Mouse (Mus musculus) left cerebral cortex, postnatal 25 days (tissue): ENCODE results near the gene Ppp1r12a. TPM values are rescaled to one million over a fixed set of nuclear protein-coding genes. Genes with fewer than 3 reads are reported as not detected.

Experiments used
- DNase-seq, 2 experiments: peaks; one replicate each; pipeline ENCODE4 v3.0.0; 2022; ENCODE audit warnings: low spot score in 2 of 2, mixed read lengths in 1 of 2
- intact Hi-C: fragments of 180-260 bp; cut with DNase I; formaldehyde crosslinking; loops from one replicate; pipeline ENCODE4 v1.15.1; 2025
- total RNA-seq, 2 experiments: library from RNA; stranded (reverse); gene quantifications; 2 replicates each; pipeline ENCODE4 v1.2.3; 2021

Gene Ppp1r12a
- 100 to 1,000 TPM; 146 to 147 TPM for total RNA-seq

DNA sequence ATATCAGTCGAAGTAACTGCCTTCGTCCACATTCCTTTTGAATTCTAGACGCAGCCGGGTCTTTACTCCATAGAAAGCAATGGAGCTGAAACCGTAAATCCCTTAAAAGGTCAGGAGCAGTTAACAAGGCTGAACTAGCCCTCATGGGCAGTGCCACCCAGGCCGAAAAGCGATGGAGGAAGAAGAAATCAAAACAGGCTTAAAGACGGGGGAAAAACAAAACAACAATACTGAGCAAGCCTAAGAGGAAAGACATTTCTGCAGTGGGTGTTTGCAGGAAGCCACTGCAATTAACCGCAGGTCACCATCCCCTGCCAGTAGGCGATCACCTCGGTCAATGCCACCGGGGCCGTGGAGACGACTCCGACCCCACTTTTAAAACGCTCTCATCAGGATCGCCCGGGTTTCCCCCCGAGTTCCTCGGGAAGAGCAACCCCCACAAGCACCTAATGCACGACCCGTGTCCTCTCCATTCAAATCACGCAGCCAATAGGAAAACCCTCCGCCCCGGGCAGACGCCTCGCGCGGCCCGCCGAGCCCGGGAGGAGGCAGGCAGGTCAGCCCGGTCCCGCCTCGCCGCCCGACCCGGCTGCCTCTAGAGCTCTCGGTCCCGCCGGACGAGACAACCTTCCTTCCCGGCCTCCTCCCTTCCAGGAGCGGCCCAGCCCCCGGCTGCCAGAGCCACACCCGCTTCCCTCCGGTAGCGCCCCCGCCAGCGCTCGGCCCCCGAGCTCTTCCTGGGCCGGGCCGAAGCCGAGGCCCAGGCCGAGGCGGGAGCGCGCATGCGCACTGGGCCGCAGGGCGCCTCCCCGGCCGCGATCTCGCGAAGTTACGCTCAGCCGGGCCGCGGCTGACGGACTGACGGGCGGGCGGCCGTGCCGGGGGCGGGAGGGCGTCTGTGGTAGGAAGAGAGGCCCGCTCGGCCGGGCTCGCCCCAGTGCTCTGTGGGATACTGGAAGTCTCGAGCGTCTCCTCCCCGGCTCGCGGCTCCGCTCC, at the start of gene Ppp1r12a:
Ppp1r12a (plus strand) TSS at position 933 of the 996 bp plus-strand sequence.
- peak; percentile 96 to 97 for DNase-seq
- intact Hi-C loops, result loop anchor here (2.0 to 10.0 kb wide), 5 partner anchors 73 to 229 kb away; no protein-coding TSS in a partner anchor

DNA sequence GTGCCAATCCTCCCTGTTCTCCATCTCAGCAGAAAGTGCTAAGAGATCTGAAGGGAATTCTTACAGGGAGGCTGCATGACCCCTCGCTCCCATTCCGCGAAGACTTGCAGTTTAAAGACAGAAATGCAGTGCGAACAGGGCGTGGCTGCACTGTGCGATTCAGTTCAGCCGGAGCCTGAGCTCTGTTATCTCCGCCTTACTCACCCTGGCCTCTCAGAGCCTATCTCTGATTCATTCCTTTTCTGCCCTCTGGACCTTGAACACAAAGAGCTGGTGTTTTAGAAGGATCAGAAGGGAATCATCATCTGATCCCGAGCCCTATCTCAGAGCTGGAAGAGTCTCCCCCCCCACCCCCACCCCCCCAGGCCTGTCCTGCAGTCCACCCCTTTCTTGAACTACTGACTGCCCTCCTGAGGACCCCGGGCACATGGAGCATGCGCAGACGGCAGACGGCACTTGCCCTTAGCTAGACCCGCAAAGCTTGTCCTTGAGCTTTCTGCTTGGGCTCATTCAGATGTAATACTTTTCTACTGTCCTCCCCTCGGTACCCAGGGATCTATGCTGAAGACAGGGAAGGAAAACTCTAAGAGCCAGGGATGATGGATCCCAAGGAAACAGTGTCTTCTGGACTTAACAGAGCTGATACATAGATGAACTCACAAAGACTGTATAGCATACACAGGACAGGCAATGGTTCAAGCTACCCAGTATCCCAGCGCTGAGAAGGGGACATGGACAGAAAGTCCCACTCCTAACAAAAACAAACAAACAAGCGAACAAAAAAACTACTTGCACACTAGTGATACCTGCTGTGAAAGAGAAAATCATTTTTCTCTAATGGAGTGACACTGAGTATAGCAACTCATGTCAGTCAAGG, 48.4 kb upstream of the Ppp1r12a start:
- intact Hi-C loops, result no loop called here
- no peak for DNase-seq

DNA sequence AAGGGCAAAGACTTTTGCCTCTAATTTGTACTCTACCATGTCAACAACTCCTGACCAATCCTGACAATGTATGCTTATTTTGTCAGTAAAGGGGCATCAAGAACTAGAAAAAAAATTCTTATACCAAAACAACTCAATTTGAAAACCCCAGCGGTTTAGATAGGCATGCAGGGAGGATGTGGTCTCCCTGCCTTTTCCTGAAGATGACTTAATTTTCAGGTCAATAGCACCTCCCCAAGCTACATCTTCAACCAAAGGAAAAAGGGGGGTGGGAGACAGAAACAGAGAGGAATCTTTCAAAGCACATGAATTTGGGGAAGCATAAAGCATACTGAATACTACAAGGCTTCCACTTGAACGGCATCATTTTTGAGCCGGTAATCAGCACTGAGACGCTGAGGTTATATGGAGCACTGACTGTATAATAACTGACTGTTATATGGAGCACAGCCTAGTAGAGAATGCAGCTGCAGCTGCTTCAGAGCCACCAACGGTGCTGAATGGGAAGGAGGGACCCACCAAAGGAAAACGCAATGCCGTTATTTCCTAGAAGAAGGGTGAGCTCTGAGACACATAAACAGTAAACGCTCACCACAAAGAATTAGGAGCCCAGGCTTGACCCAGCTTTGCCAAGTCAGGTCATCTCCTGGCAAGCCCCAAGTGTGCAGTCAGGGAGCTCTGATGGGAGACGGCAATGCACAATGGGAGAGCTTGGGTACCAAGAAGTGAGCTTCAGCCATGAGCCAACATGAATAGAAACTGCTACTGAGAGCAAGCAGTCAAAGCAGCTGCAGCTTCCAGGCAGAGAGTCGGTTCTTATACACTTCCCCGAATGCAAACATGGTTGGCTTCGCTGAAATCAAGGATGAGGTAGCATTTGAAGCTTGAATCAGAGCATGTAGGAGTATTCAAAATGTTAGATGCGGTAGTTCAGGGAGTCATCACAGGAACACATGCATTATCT, 43.5 kb upstream of the Ppp1r12a start:
- intact Hi-C loops, result no loop called here

DNA sequence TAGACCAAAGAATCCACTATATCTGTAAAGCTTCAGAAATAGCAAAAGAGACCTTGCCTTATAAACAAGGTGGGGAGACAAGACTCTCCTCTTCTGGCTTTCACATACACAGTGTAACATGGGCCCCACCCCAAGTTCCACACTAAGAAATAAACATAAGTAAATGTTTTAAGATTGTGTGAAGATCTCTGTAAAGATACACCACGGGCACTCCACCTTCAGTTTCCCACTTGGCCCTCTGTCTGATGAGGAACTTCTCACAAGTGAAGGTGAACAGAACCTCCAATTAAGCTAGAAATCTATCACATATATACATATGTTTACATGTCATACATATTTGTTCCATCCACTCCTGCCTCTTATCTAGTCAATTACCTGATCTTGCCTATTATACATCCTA, 42.6 kb upstream of the Ppp1r12a start:
- intact Hi-C loops, result no loop called here
- DNase-seq, result no peak

More for the DNA sequence above, 43.5 kb upstream of the Ppp1r12a start:
- DNase-seq, result peak in 1 of 2 experiments; percentile 8

DNA sequence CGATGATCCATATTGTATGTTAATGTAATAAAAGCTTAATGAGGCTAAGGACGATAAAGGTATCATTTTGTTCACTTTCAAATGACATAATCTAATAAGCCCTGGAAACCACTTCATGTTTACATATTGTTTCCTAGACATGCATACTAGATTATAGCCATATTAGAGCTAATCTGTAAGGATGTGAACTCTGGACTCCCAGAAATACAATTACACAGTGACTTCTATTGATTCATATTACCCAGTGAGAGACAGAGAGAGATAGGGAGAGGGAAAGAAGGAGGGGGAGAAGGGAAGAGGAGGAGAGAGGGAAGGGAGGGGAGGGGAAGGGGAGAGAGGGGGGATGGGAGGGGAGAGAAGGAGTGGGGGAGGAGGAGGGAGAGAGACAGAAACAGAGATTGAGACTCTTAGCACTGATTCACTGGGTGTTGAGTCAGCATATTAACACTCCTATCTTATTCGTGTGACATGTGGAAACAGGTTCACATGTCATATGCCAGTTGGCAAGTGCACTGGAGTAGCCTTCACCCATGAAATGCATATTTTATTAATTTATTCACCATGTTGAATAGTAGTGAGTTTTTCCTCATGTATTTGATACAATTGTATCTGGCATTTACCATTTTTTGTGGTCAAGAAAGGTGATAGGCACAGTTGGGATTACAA, 36.9 kb upstream of the Ppp1r12a start:
- intact Hi-C loops, result no loop called here
- no peak for DNase-seq

DNA sequence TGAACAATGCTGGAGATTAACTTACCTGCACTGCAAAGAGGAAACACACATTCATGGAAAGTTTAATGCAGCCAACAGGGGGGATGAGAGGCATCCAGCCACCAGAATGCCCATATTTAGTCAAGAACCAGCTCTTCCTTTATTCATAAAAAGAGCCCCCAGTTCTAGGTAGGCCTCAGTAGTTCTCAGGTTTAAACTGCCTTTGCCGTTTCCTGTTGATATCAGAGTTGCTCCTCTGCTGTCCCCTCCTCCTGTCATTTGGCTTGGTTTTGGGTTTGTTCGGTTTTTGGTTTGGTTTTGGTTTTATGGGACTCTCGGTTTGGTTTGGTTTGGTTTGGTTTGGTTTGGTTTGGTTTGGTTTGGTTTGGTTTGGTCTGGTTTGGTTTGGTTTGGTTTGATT, 32.8 kb upstream of the Ppp1r12a start:
- intact Hi-C loops, result no loop called here
- no peak for DNase-seq

DNA sequence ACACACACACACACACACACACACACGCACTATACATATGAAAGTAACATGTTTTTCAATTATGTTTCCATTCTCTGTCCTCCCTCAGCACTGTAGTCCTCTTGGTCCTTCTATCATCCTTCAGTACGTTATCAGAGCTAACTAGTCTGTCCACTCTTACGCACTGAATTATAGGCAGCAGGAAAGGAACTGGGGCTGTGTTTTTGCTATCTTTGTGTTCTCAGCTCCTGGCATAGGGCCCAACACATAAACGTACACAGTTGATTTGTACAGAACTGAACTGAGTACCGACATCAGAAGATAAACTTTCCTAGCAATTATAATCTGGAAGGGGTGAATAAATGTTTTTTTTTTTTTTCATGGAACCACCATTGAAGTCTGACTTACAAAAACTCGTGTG, 30.1 kb upstream of the Ppp1r12a start:
- no peak for DNase-seq
- intact Hi-C loops, result no loop called here

DNA sequence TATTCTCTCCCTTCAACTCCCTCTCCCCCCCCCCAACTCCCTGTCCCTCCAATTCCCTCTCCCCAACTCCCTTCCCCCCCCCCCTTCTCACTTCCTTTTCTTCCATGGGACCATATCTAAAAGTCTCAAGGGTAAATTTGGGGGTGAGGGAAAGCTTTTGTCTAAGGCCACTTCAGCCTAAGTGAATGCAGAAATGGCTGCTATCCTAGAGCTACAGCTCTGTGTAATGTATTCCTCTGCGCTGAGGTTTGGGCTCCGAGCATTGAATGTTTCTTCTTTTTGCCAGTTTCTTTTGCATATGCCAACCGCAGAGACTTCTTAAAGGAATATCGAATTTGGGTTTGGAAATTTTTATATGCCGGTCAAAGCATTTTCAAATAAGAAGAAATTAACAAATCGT, 28.7 kb upstream of the Ppp1r12a start:
- intact Hi-C loops, result no loop called here
- peak in 1 of 2 experiments; percentile 35 for DNase-seq

DNA sequence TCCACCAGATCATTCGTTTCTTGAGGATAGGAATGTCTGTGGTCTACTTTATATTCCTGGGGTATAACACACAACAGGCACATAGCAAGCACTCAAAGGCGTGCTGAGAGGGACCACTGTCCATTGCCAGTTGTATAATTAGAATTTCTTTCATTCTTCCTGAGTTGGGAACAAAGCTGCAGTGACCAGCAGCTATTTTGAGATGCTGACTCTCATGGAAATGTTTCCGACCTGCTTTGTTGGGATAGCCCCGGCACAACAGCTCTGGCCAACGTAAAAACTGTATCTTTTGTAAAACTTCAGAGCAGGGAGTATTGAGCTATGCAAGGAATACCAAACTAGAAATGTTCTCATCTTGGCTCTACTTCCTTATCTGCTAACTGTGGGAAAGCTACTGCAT, 28.2 kb upstream of the Ppp1r12a start:
- intact Hi-C loops, result no loop called here
- DNase-seq, result peak in 1 of 2 experiments; percentile 32

DNA sequence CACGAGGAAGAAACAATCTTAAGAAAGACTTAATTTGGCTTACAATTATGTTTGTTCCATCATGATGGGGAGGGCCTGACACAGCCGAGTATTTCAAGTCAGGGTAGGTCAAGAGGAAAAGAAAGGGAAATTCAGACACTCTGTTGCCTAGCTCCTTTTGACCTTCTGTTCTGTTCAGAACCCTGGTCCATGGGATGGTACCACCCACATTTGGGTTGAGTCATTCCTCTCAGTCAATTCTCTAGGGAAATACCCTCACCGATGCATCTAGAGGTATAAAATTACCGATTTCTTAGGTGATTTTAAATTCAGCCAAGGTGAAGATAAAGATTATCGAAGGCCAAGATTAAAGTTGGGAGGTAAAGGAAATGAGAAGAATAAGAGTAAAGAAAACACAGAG, 23.6 kb upstream of the Ppp1r12a start:
- DNase-seq, result no peak
- intact Hi-C loops, result no loop called here

DNA sequence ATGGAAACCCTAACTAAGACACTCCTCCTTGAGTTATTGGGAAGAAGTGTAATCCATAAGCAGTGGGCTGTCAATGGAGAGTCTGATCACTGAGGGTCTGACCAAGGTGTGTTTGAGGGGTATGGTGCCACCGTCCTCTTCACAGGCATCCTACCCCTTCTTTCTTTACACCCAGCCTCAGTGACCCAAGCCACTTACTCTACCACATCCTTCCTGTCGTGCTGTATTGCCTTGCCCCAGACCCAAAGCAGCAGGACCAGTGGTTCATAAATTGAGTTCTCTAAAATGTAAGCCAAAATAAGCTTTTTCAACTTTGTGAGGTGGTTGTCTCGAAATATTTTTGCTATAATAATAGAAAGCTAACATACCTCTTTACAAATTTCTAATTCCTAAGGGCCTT, 22.2 kb upstream of the Ppp1r12a start:
- no peak for DNase-seq
- intact Hi-C loops, result no loop called here

DNA sequence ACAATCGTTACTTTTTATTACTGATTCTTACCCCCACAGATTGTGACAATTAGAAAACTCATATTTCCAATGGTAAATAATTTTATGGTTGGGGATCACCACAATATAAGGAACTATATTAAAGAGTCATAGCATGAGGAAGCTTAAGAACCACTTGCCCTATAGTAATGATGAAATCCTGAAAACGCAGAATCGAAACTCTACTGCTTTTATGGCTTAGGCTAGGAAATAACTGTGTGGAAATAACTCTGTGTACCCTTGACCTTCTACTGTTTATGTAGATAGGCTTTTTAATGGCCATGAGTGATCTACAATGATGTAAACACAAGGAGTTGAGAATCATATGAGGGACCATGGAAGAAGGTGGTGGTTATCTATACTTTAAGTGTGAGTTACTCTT, 21.3 kb upstream of the Ppp1r12a start:
- no peak for DNase-seq
- intact Hi-C loops, result no loop called here

DNA sequence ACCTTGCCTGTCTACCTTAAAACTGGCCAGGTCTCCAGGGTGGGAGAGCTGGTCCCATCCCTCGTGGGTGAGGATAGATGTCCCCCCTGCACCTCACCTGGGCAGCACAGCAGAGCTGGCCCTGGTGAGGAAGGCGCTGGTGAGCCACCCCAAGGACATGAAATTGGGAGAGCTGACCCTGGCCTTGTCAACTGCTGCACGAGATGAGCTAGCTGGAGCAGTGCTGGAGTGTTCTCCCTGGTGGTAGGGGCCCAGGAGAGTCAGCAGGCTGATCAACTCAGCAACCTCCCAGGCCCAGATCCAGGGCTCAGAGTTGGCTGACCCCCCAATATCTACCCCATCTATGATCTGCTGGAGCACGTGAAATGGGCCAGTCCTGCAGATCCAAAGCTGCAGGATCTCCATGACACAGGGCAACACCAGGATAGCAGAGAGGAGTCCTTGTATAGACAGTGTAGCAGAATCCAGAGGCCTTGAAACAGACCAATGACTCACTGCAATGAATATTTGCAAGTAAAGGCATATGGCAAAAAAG, 17.9 kb upstream of the Ppp1r12a start:
- intact Hi-C loops, result no loop called here
- no peak for DNase-seq

DNA sequence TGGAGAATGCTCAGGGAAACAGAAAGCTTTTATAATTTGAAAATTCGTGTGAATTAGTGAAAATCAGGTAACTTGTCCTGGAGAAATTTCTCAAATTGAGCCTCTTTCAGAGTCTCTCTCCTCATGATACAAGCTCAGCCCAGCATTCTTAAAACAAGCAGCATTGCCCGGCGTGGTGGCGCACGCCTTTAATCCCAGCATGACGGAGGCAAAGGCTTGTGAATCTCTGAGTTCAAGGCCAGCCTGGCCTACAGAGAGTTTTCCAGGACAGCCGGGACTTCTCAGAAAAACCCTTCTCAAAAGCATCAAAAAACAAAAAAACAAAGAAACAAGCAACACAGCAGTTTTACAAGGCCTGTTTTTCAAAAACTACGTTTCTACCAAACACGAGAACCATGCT, 16.3 kb upstream of the Ppp1r12a start:
- DNase-seq, result no peak
- intact Hi-C loops, result no loop called here

DNA sequence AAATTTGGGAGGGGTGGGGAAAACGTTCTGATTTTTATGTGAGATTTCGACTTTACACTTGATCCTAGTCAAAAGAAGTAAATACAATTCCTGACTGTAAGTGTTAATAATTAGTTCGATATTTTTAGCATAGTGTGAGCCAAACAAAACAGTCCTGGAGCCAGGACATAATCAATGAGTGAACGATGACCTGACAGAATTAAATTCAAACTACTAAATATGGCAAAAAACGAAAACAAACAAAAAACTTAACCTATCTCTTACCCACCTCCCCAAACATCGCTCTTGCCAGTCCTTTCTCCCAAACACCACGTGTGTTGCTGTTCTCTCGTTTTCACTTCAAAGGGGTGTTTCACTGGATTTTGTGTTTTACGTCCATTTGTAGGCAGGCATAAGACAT, 15.0 kb upstream of the Ppp1r12a start:
- intact Hi-C loops, result no loop called here
- DNase-seq, result no peak

DNA sequence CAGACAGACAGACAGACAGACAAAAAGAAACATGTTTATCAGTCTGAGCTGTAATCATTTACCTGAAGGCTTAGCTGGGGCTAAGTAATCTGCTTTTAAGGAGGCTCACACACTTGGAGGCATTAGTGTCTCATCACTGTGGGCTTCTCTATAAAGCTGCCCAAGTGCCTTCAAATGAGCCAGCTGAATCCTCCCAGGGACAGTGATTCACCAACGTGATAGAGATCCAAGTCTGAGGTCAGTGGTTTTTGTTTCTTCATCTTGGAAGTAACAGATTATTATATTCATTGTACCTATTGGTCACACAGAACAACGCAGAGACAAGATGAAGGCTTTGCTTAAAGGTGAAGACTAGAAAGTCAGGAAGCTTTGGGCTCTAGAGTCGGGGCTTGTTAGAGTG, 8.7 kb upstream of the Ppp1r12a start:
- DNase-seq, result no peak
- intact Hi-C loops, result no loop called here

DNA sequence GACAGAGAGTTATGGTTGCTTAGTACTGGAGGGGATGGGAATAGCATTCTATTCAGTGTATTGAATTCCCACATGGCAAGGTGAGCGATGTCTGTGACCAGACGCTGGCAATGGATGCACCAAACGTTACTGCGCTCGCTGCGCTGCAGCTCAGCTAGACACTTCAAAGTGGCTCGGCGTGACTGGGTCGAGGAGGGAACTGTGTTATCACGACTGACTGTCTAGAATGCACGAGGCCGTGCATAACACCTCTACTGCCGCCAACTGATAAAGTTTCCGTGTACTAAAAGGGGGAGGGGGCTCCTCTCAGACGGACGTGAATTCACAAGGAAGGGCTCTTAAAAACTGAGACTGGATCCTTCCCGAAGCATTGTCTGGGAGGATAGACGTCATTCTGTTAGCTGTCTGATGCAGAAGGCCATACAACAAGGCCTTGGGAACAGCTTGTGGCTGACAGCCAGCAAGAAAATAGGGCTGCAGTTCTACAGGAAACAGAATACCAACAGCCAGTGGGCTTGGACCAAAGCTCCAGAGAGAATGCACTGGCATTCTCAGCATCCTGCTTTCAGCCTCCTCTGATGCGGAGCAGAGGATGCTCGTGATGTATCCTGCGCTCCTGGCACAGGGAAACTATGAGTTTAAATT, 6.8 kb upstream of the Ppp1r12a start:
- DNase-seq, result no peak

DNA sequence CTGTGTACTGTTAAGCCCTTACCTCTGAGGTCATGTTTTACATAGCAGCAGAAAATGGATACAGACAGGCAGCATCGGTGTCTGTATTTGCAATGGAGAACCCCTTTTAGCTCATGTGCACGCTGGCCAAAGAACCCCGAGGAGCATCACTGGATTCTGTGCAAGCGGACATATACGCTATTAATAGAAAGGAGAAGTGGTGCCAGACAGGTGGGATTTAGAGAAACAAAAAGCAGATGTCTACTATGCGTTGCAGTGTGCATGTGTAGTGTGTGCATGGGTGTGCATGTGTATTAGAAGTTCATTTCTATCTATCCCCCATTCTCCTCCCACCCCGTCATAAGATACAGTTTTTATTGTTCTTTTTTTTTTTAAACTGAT, 6.3 kb upstream of the Ppp1r12a start:
- intact Hi-C loops, result no loop called here
- DNase-seq, result no peak

More for the DNA sequence above, 6.8 kb upstream of the Ppp1r12a start:
- intact Hi-C loops, result no loop called here
